Mouse (Mus musculus): Measurements from ENCODE around the gene Chst4. TPM values are rescaled to one million over a fixed set of nuclear protein-coding genes. Genes with fewer than 3 reads are reported as not detected.

Chst4 gene
- polyA plus RNA-seq, 1 experiment from 2014 or later, result not detected

GRCm38 (mm10) chr8:109979339-109979738, 60.2 kb downstream of the Chst4 start:
- no peaks in the 10 kb centered on the region for H3K27me3 ChIP-seq (ENCODE audit: insufficient read depth, low read length)
- no peak overlapping the region for H3K4me2 ChIP-seq
- no peak overlapping the region for H3K4me3 ChIP-seq (ENCODE audit: low read depth, low read length)
- no peak overlapping the region for H3K27ac ChIP-seq (ENCODE audit: low read depth)
- H3K4me1 ChIP-seq (ENCODE audit: insufficient read depth), result no peaks in the 10 kb centered on the region
- 67% methylated on average over 6 of the region's 6 CpGs for WGBS
- no peaks in the 10 kb centered on the region for H3K9me3 ChIP-seq (ENCODE audit: low read depth, low read length)
- H3K36me3 ChIP-seq (ENCODE audit: insufficient read depth), result no peaks in the 10 kb centered on the region
- no peak for ATAC-seq (ENCODE audit: insufficient read depth)
- no peak for TF ChIP-seq CTCF (IDR thresholded peaks at IDR 0.05; ENCODE audit: low read depth)
- no peak overlapping the region for H3K9ac ChIP-seq
- no peak for DNase-seq

Other genes starting within 250 kb of the Chst4 start
- 3.8 and 4.4 TPM in 2 replicates for gene Phlpp2, start 171.2 kb downstream of the Chst4 start, polyA plus RNA-seq (2014; fragmentation: Nextera tagmentation; extraction: Ambion mirVana)
- 5.4 and 6.3 TPM in 2 replicates for gene Marveld3, start 77.5 kb downstream of the Chst4 start, polyA plus RNA-seq (2014; fragmentation: Nextera tagmentation; extraction: Ambion mirVana)
- not detected in 2 replicates for gene Tat, start 49.3 kb downstream of the Chst4 start, polyA plus RNA-seq (2014; fragmentation: Nextera tagmentation; extraction: Ambion mirVana)
- 5.4 and 5.8 TPM in 2 replicates for gene Zfp612, start 40.0 kb upstream of the Chst4 start, polyA plus RNA-seq (2014; fragmentation: Nextera tagmentation; extraction: Ambion mirVana)
- gene Gm21964, start 61.5 kb upstream of the Chst4 start, polyA plus RNA-seq (2014; fragmentation: Nextera tagmentation; extraction: Ambion mirVana), result not detected in 2 replicates
- gene Gm17720, start 63.0 kb upstream of the Chst4 start, polyA plus RNA-seq (2014; fragmentation: Nextera tagmentation; extraction: Ambion mirVana), result not detected in 2 replicates
- 22.7 and 23.0 TPM in 2 replicates for gene Calb2, start 128.5 kb upstream of the Chst4 start, polyA plus RNA-seq (2014; fragmentation: Nextera tagmentation; extraction: Ambion mirVana)
- 8.3 and 8.9 TPM in 2 replicates for gene Cmtr2, start 175.9 kb upstream of the Chst4 start, polyA plus RNA-seq (2014; fragmentation: Nextera tagmentation; extraction: Ambion mirVana)
- gene Hydin, start 227.2 kb upstream of the Chst4 start, polyA plus RNA-seq (2014; fragmentation: Nextera tagmentation; extraction: Ambion mirVana), result 0.12 and 0.18 TPM in 2 replicates

Measured in lung, embryonic 14.5 days (tissue).